Mouse (Mus musculus) midbrain, embryonic 11.5 days (tissue): Measurements from ENCODE around the gene Zfand4. TPM values are rescaled to one million over a fixed set of nuclear protein-coding genes. Genes with fewer than 3 reads are reported as not detected.
"Not testable (repeated sequence)": the region's sequence is repeated elsewhere in the genome, so short reads cannot be mapped to it uniquely, and the experiment has no call there.

Experiments
- ATAC-seq: fragments of 200-750 bp; cut with Nextera tagmentation; 2 replicates; pipeline ENCODE4 v1.8.0; 2017; ENCODE audit warnings: moderate TSS enrichment, moderate library complexity; ENCODE audit not compliant: low FRiP score
- DNase-seq: peaks from one replicate; pipeline ENCODE4 v3.0.0; 2015; ENCODE audit warnings: low spot score; ENCODE audit errors: missing footprints
- H3K27ac ChIP-seq: fragments of 300-500 bp; sonication (generic); 2 replicates; pipeline ENCODE4 v1.5.1; 2014; ENCODE audit warnings: low read depth, low read length
- H3K27me3 ChIP-seq: fragments of 300-500 bp; sonication (generic); 2 replicates; pipeline ENCODE4 v1.6.1; 2014; ENCODE audit warnings: mild to moderate bottlenecking, low read length, moderate library complexity, mixed read lengths; ENCODE audit not compliant: control insufficient read depth, insufficient read depth
- H3K36me3 ChIP-seq: fragments of 300-500 bp; sonication (generic); 2 replicates; pipeline ENCODE4 v1.6.1; 2014; ENCODE audit warnings: mild to moderate bottlenecking, low read length, moderate library complexity, mixed read lengths; ENCODE audit not compliant: control insufficient read depth, insufficient read depth
- H3K4me1 ChIP-seq: fragments of 300-500 bp; sonication (generic); 2 replicates; pipeline ENCODE4 v1.6.1; 2014; ENCODE audit warnings: low read length; ENCODE audit not compliant: control insufficient read depth, insufficient read depth
- H3K4me2 ChIP-seq: fragments of 300-500 bp; sonication (generic); 2 replicates; pipeline ENCODE4 v1.6.1; 2014; ENCODE audit warnings: mild to moderate bottlenecking, moderate library complexity
- H3K4me3 ChIP-seq: fragments of 300-500 bp; sonication (generic); 2 replicates; pipeline ENCODE4 v1.5.1; 2014; ENCODE audit warnings: low read depth, low read length
- H3K9ac ChIP-seq: fragments of 300-500 bp; sonication (generic); 2 replicates; pipeline ENCODE4 v1.6.1; 2014; ENCODE audit warnings: low read length
- H3K9me3 ChIP-seq: fragments of 300-500 bp; sonication (generic); 2 replicates; pipeline ENCODE4 v1.6.1; 2016; ENCODE audit warnings: low read length; ENCODE audit not compliant: control insufficient read depth
- WGBS: fragments of 180-500 bp; shearing (Covaris S2); extraction: QIAGEN DNeasy Blood & Tissue Kit; methylation state at CpG from one replicate; pipeline ENCODE4 v1.1.7; 2014; 5-methylcytosine and 5-hydroxymethylcytosine counted together
- polyA plus RNA-seq: library from polyadenylated mRNA; unstranded; fragments of >200 nt; fragmentation: Nextera tagmentation; extraction: Ambion mirVana; gene quantifications from 2 replicates; pipeline ENCODE4 v1.2.1, GENCODE M21; 2014

The Zfand4 gene
- polyA plus RNA-seq, 1 experiment from 2014 or later, result 13.3 TPM

GRCm38 (mm10) chr6:116338520-116338919 is 74.5 kb downstream of the Zfand4 start:
- Histone ChIP-seq H3K9ac (peak overlapping the region; percentile 85), H3K27ac (no peak overlapping the region), H3K27me3 (no peaks in the 10 kb centered on the region), H3K9me3 (no peaks in the 10 kb centered on the region), H3K4me2 (peak overlapping the region; percentile 58), H3K36me3 (no peaks in the 10 kb centered on the region), H3K4me3 (peak overlapping the region; percentile 95), H3K4me1 (peaks cover 4% of the 10 kb centered on the region; the same call in 1 of the 2 replicates)
- WGBS, result 10% methylated on average over 8 of the region's 8 CpGs
- no peak for ATAC-seq
- DNase-seq, result no peak

GRCm38 (mm10) chr6:116339088-116339487 is 75.1 kb downstream of the Zfand4 start:
- Histone ChIP-seq H3K4me1 (peaks cover 4% of the 10 kb centered on the region; the same call in 1 of the 2 replicates), H3K9ac (no peak overlapping the region), H3K4me3 (no peak overlapping the region), H3K27ac (no peak overlapping the region), H3K36me3 (no peaks in the 10 kb centered on the region), H3K9me3 (no peaks in the 10 kb centered on the region), H3K27me3 (no peaks in the 10 kb centered on the region), H3K4me2 (peak overlapping the region; percentile 58; the same call in 1 of the 2 replicates)
- DNase-seq (no peak), ATAC-seq (no peak)
- WGBS, result 86% methylated on average over 5 of the region's 5 CpGs

- Histone ChIP-seq H3K9ac (no peak overlapping the region), H3K4me3 (no peak overlapping the region), H3K27me3 (no peaks in the 10 kb centered on the region), H3K4me2 (no peak overlapping the region), H3K9me3 (no peaks in the 10 kb centered on the region), H3K27ac (no peak overlapping the region), H3K36me3 (no peaks in the 10 kb centered on the region), H3K4me1 (peaks cover 4% of the 10 kb centered on the region; the same call in 1 of the 2 replicates)
- ATAC-seq (no peak), DNase-seq (no peak)
- WGBS, result 93% methylated on average over 1 of the region's 1 CpGs
Observed at GRCm38 (mm10) chr6:116340521-116340920, 76.5 kb downstream of the Zfand4 start.

GRCm38 (mm10) chr6:116347953-116348352 is 83.9 kb downstream of the Zfand4 start:
- H3K27me3 ChIP-seq, result no peaks in the 10 kb centered on the region
- ATAC-seq (no peak), DNase-seq (no peak)
- no peak overlapping the region for H3K27ac ChIP-seq
- no peak overlapping the region for H3K4me2 ChIP-seq
- H3K4me1 ChIP-seq, result no peaks in the 10 kb centered on the region
- no peaks in the 10 kb centered on the region for H3K36me3 ChIP-seq
- no peak overlapping the region for H3K4me3 ChIP-seq
- H3K9me3 ChIP-seq, result no peaks in the 10 kb centered on the region
- WGBS, result 83% methylated on average over 2 of the region's 2 CpGs
- H3K9ac ChIP-seq, result no peak overlapping the region

GRCm38 (mm10) chr6:116349997-116350396 is 86.0 kb downstream of the Zfand4 start:
- no peak for ATAC-seq
- H3K36me3 ChIP-seq, result no peaks in the 10 kb centered on the region
- H3K4me2 ChIP-seq, result no peak overlapping the region
- WGBS, result 82% methylated on average over 3 of the region's 3 CpGs
- no peak for DNase-seq
- no peaks in the 10 kb centered on the region for H3K4me1 ChIP-seq
- H3K9me3 ChIP-seq, result no peaks in the 10 kb centered on the region
- H3K27ac ChIP-seq, result no peak overlapping the region
- no peak overlapping the region for H3K9ac ChIP-seq
- no peaks in the 10 kb centered on the region for H3K27me3 ChIP-seq
- H3K4me3 ChIP-seq, result no peak overlapping the region

- WGBS, result 86% methylated on average over 6 of the region's 6 CpGs
- Histone ChIP-seq H3K27ac (no peak overlapping the region), H3K9me3 (no peaks in the 10 kb centered on the region), H3K9ac (no peak overlapping the region), H3K27me3 (no peaks in the 10 kb centered on the region), H3K4me2 (no peak overlapping the region), H3K4me1 (no peaks in the 10 kb centered on the region), H3K4me3 (no peak overlapping the region), H3K36me3 (no peaks in the 10 kb centered on the region)
- no peak for DNase-seq
- no peak for ATAC-seq
Observed at GRCm38 (mm10) chr6:116350643-116351042, 86.6 kb downstream of the Zfand4 start.

- no peak for DNase-seq
- H3K4me3 ChIP-seq, result no peak overlapping the region
- no peaks in the 10 kb centered on the region for H3K9me3 ChIP-seq
- H3K4me1 ChIP-seq, result no peaks in the 10 kb centered on the region
- H3K27ac ChIP-seq, result no peak overlapping the region
- WGBS, result 87% methylated on average over 4 of the region's 4 CpGs
- ATAC-seq, result no peak
- H3K27me3 ChIP-seq, result no peaks in the 10 kb centered on the region
- H3K36me3 ChIP-seq, result no peaks in the 10 kb centered on the region
- H3K9ac ChIP-seq, result no peak overlapping the region
- no peak overlapping the region for H3K4me2 ChIP-seq
Observed at GRCm38 (mm10) chr6:116351534-116351933, 87.5 kb downstream of the Zfand4 start.

- H3K9ac ChIP-seq, result no peak overlapping the region
- H3K36me3 ChIP-seq, result no peaks in the 10 kb centered on the region
- DNase-seq (no peak), ATAC-seq (no peak)
- no peaks in the 10 kb centered on the region for H3K27me3 ChIP-seq
- H3K4me3 ChIP-seq, result no peak overlapping the region
- H3K4me1 ChIP-seq, result no peaks in the 10 kb centered on the region
- no peaks in the 10 kb centered on the region for H3K9me3 ChIP-seq
- H3K27ac ChIP-seq, result no peak overlapping the region
- no peak overlapping the region for H3K4me2 ChIP-seq
- WGBS, result 97% methylated on average over 1 of the region's 1 CpGs
Observed at GRCm38 (mm10) chr6:116353428-116353827, 89.4 kb downstream of the Zfand4 start.

- H3K9me3 ChIP-seq, H3K9ac ChIP-seq, H3K4me1 ChIP-seq, H3K4me2 ChIP-seq, H3K27me3 ChIP-seq, H3K27ac ChIP-seq, ATAC-seq, H3K36me3 ChIP-seq, DNase-seq, H3K4me3 ChIP-seq: not testable (repeated sequence)
- WGBS, result 77% methylated on average over 8 of the region's 8 CpGs
Observed at GRCm38 (mm10) chr6:116356311-116356947, 92.4 kb downstream of the Zfand4 start.
